Mouse (Mus musculus): ENCODE measurements at regions not wholly inside any gene's neighbourhood (a gene's known extent, or its start where the extent isn't known, plus 50 kb on each side); places are given as distances from the start of the nearest gene placed in this dataset.

- no peak for ATAC-seq (replicated peaks; ENCODE audit: low FRiP score)
- H3K27ac ChIP-seq (ENCODE audit: low read depth, low read length): no peak overlapping the region
Observed at GRCm38 (mm10) chr14:58182869-58183268, 112.5 kb downstream of the Fgf9 start.

GRCm38 (mm10) chr14:58180724-58181123 lies 110.4 kb downstream of the Fgf9 start:
- H3K27me3 ChIP-seq (replicated peaks; ENCODE audit: control insufficient read depth, insufficient read depth, low read length): no peaks in the 10 kb centered on the region
- DNase-seq (ENCODE audit: low spot score) (no peak), ATAC-seq (replicated peaks; ENCODE audit: low FRiP score) (no peak)
- H3K36me3 ChIP-seq (ENCODE audit: control insufficient read depth, insufficient read depth, low read length): no peaks in the 10 kb centered on the region
- no peak overlapping the region for H3K4me2 ChIP-seq
- no peak overlapping the region for H3K4me3 ChIP-seq (ENCODE audit: low read depth, low read length)
- H3K9me3 ChIP-seq (ENCODE audit: control insufficient read depth, low read length): no peaks in the 10 kb centered on the region
- H3K4me1 ChIP-seq (replicated peaks; ENCODE audit: control insufficient read depth, insufficient read depth, low read length): no peaks in the 10 kb centered on the region
- H3K27ac ChIP-seq (ENCODE audit: low read depth, low read length): no peak overlapping the region
- no peak overlapping the region for H3K9ac ChIP-seq (ENCODE audit: low read depth, low read length)

More at GRCm38 (mm10) chr14:58182869-58183268, 112.5 kb downstream of the Fgf9 start:
- Histone ChIP-seq H3K27me3 (replicated peaks; ENCODE audit: control insufficient read depth, insufficient read depth, low read length) (no peaks in the 10 kb centered on the region), H3K4me1 (replicated peaks; ENCODE audit: control insufficient read depth, insufficient read depth, low read length) (no peaks in the 10 kb centered on the region), H3K9me3 (ENCODE audit: control insufficient read depth, low read length) (no peaks in the 10 kb centered on the region), H3K36me3 (ENCODE audit: control insufficient read depth, insufficient read depth, low read length) (no peaks in the 10 kb centered on the region), H3K4me3 (ENCODE audit: low read depth, low read length) (no peak overlapping the region), H3K9ac (ENCODE audit: low read depth, low read length) (no peak overlapping the region), H3K4me2 (no peak overlapping the region)
- no peak for DNase-seq (ENCODE audit: low spot score)
- 56% methylated on average over 5 of the region's 5 CpGs for WGBS

GRCm38 (mm10) chr14:58175651-58176363 lies 105.5 kb downstream of the Fgf9 start:
- H3K4me3 ChIP-seq (ENCODE audit: low read depth, low read length): no peak overlapping the region
- H3K9me3 ChIP-seq (ENCODE audit: control insufficient read depth, low read length): no peaks in the 10 kb centered on the region
- H3K4me2 ChIP-seq: no peak overlapping the region
- H3K36me3 ChIP-seq (ENCODE audit: control insufficient read depth, insufficient read depth, low read length): no peaks in the 10 kb centered on the region
- no peak overlapping the region for H3K27ac ChIP-seq (ENCODE audit: low read depth, low read length)
- WGBS: 75% methylated on average over 5 of the region's 5 CpGs
- no peaks in the 10 kb centered on the region for H3K27me3 ChIP-seq (replicated peaks; ENCODE audit: control insufficient read depth, insufficient read depth, low read length)
- DNase-seq (ENCODE audit: low spot score) (no peak), ATAC-seq (replicated peaks; ENCODE audit: low FRiP score) (no peak)
- H3K4me1 ChIP-seq (replicated peaks; ENCODE audit: control insufficient read depth, insufficient read depth, low read length): no peaks in the 10 kb centered on the region
- no peak overlapping the region for H3K9ac ChIP-seq (ENCODE audit: low read depth, low read length)

- no peaks in the 10 kb centered on the region for H3K4me1 ChIP-seq (replicated peaks; ENCODE audit: control insufficient read depth, insufficient read depth, low read length)
- no peak overlapping the region for H3K9ac ChIP-seq (ENCODE audit: low read depth, low read length)
- no peak overlapping the region for H3K27ac ChIP-seq (ENCODE audit: low read depth, low read length)
- H3K9me3 ChIP-seq (ENCODE audit: control insufficient read depth, low read length): no peaks in the 10 kb centered on the region
- H3K4me2 ChIP-seq: no peak overlapping the region
- WGBS: 76% methylated on average over 6 of the region's 6 CpGs
- H3K36me3 ChIP-seq (ENCODE audit: control insufficient read depth, insufficient read depth, low read length): no peaks in the 10 kb centered on the region
- ATAC-seq (replicated peaks; ENCODE audit: low FRiP score) (no peak), DNase-seq (ENCODE audit: low spot score) (no peak)
- H3K27me3 ChIP-seq (replicated peaks; ENCODE audit: control insufficient read depth, insufficient read depth, low read length): no peaks in the 10 kb centered on the region
- H3K4me3 ChIP-seq (ENCODE audit: low read depth, low read length): no peak overlapping the region
Observed at GRCm38 (mm10) chr14:58174512-58174911, 104.2 kb downstream of the Fgf9 start.

- H3K4me1 ChIP-seq (replicated peaks; ENCODE audit: control insufficient read depth, insufficient read depth, low read length): no peaks in the 10 kb centered on the region
- H3K4me3 ChIP-seq (ENCODE audit: low read depth, low read length): no peak overlapping the region
- H3K4me2 ChIP-seq: no peak overlapping the region
- DNase-seq (ENCODE audit: low spot score) (no peak), ATAC-seq (replicated peaks; ENCODE audit: low FRiP score) (no peak)
- H3K27ac ChIP-seq (ENCODE audit: low read depth, low read length): no peak overlapping the region
- WGBS: 66% methylated on average over 5 of the region's 5 CpGs
- no peaks in the 10 kb centered on the region for H3K9me3 ChIP-seq (ENCODE audit: control insufficient read depth, low read length)
- H3K36me3 ChIP-seq (ENCODE audit: control insufficient read depth, insufficient read depth, low read length): no peaks in the 10 kb centered on the region
- no peak overlapping the region for H3K9ac ChIP-seq (ENCODE audit: low read depth, low read length)
- no peaks in the 10 kb centered on the region for H3K27me3 ChIP-seq (replicated peaks; ENCODE audit: control insufficient read depth, insufficient read depth, low read length)
Observed at GRCm38 (mm10) chr14:58168920-58169319, 98.6 kb downstream of the Fgf9 start.
